Mouse (Mus musculus): ENCODE data around the gene Coro1a.
"Not testable (repeated sequence)": the region's sequence is repeated elsewhere in the genome, so short reads cannot be mapped to it uniquely, and the experiment has no call there.

Coro1a gene

GRCm38 (mm10) chr7:126707442-126708174, at the start of gene Coro1a:
Gene Coro1a, minus strand, starts transcription at chr7:126707787.
- in situ Hi-C loops (cut with MboI; ENCODE audit: low pct_unique_long_range_greater_than_20kb in 1 of 2, low sequenced_read_pairs in 2 of 2, unreplicated experiment in 1 of 2) = no loop called here

DNA sequence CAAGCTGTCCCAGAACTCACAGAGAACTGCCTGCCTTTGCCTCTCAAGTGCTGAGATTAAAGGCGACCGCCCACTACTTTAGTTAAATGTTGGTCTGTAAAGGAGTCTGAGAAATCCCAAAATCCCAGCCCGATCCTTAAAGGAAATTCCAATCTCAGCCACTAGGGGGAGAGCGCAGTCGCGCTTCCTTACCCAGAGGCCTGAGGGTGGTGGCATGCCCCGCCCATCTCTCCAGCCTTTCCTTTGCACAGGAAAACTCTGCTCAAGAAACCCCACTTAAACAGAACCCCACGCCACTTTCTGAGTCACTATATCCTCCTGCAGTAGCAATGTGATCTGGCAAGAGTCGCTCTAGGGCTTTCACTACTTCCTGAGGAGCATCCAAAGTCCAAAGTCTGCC, 47.3 kb upstream of the Coro1a start:
- in situ Hi-C loops (cut with MboI; ENCODE audit: low pct_unique_long_range_greater_than_20kb in 1 of 2, low sequenced_read_pairs in 2 of 2, unreplicated experiment in 1 of 2) = no loop called here

DNA sequence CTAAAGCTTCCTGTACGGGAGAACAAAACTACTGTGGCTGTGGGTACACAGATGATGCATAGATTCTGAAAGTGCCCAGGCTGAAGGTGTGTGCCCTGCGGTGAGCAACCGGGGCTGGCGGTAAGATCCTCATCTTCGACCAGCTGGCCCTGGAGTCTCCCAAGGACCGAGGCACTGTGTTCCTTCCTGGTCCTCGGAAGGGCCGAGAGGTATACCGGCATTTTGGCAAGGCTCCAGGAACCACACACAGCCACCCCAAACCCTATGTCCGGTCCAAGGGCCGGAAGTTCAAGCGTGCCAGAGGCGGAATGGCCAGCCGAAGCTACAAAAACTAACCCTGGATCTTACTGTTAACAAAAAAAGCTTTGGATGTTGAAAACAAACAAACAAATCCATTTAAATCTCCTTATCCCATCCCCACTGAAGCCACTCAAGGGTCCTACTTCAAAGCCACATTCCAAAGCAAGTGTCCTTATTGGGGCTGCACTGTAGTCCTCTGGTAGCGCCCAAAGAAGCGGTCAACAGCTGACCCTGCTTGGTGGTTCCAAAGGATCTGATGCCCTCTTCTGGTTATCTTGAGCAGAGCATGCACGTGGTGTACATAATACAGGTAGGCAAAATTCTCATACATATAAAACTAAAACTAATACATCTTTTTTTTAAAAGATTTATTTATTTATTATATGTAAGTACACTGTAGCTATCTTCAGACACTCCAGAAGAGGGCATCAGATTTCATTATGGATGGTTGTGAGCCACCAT, 42.2 kb upstream of the Coro1a start:
- in situ Hi-C loops (cut with MboI; ENCODE audit: low pct_unique_long_range_greater_than_20kb in 1 of 2, low sequenced_read_pairs in 2 of 2, unreplicated experiment in 1 of 2) = no loop called here

DNA sequence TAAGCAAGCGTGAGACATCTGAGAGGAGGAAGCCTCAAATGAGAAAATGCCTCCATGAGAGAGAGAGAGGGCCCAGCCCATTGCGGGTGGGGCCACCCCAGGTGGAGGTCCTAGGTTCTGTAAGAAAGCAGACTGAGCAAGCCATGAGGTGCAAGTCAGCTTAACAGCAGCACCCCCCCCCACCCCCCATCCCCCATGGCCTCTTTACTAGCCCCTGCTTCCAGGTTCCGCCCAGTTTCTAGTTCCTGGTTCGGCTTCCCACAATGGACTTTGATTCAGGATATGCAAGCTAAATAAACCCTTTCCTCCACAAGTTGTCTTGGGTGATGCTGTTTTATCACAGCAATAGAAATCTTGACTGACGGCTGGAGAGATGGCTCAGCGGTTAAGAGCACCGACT, 41.2 kb upstream of the Coro1a start:
- in situ Hi-C loops (cut with MboI; ENCODE audit: low pct_unique_long_range_greater_than_20kb in 1 of 2, low sequenced_read_pairs in 2 of 2, unreplicated experiment in 1 of 2) = no loop called here

- in situ Hi-C loops (cut with MboI; ENCODE audit: low pct_unique_long_range_greater_than_20kb in 1 of 2, low sequenced_read_pairs in 2 of 2, unreplicated experiment in 1 of 2) = no loop called here
Measured at GRCm38 (mm10) chr7:126746798-126747197, 39.2 kb upstream of the Coro1a start.

GRCm38 (mm10) chr7:126746066-126746465, 38.5 kb upstream of the Coro1a start:
- in situ Hi-C loops (cut with MboI; ENCODE audit: low pct_unique_long_range_greater_than_20kb in 1 of 2, low sequenced_read_pairs in 2 of 2, unreplicated experiment in 1 of 2) = no loop called here

DNA sequence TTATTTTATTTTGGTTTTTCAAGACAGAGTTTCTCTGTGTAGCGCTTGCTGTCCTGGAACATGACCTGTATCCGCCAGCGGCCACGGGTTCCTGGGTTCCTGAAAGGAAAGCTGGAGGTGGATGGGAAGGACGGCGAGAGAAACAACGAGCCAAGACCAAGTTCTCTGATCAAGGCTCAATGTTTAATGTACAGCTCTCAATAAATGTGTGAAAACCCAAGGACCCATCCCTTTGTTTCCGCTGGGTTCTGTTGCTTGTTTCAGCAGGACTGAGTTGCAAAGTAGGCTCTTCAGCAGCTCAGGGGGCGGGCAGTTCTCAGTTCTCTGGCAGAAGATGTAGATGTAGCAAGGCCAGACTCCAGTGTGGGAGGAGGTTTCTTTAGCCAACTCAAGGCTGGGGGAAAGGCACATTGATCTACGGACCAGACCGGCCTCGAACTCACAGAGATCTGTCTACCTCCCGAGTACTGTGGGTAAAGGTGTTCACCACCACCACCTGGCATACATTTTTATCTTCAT, 34.4 kb upstream of the Coro1a start:
- in situ Hi-C loops (cut with MboI; ENCODE audit: low pct_unique_long_range_greater_than_20kb in 1 of 2, low sequenced_read_pairs in 2 of 2, unreplicated experiment in 1 of 2) = no loop called here

- in situ Hi-C loops (cut with MboI; ENCODE audit: low pct_unique_long_range_greater_than_20kb in 1 of 2, low sequenced_read_pairs in 2 of 2, unreplicated experiment in 1 of 2) = no loop called here
Measured at GRCm38 (mm10) chr7:126741452-126741851, 33.9 kb upstream of the Coro1a start.

- in situ Hi-C loops (cut with MboI; ENCODE audit: low pct_unique_long_range_greater_than_20kb in 1 of 2, low sequenced_read_pairs in 2 of 2, unreplicated experiment in 1 of 2) = no loop called here
Measured at GRCm38 (mm10) chr7:126740977-126741376, 33.4 kb upstream of the Coro1a start.

DNA sequence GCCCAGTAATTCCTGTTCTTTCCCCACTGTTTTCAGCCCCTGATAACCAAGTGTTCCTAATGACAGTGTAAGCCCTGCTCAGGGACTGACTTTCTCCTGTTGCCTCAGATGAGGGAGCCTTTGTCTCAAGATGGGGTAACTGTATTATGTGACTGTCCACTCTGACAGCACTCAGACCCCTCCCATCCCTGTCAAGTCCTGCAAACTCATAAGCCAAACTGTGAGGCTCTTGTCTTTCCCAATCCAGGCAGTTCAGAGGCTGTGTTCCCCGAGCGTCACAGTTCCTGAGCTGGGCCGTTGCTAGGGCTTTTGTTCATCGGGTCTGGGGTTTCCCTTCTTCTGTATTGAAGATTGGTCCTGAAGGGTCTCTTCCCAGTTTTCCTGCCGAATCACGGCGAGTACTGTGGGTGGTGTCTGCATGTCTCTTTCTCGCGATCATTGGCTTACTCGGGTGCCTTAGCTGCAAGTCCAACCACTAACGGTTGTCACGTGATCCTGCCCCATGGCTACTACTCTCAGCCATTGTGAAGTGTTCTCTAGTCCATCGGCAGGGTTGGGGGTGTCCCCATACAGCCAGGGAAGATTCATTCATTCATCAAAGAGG, 32.6 kb upstream of the Coro1a start:
- in situ Hi-C loops (cut with MboI; ENCODE audit: low pct_unique_long_range_greater_than_20kb in 1 of 2, low sequenced_read_pairs in 2 of 2, unreplicated experiment in 1 of 2) = no loop called here

DNA sequence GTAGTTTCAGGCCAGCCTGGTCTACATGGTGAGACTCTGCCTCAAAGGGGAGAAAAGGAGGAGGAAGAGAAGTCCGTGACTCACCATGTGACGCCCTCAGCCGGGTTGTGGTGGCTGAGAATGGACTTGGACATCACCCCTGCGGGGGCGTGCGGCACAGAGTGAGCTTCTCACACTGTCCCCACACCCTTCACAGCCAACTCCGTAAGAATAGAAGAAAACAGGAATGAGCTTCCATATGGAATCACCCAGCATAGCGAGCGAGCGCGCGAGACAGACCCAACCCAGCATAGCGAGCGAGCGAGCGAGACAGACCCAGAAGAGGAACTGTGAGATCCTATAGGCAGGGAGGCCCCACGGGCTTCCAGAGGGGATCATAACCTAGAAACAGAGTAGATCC, 32.0 kb upstream of the Coro1a start:
- in situ Hi-C loops (cut with MboI; ENCODE audit: low pct_unique_long_range_greater_than_20kb in 1 of 2, low sequenced_read_pairs in 2 of 2, unreplicated experiment in 1 of 2) = no loop called here

- in situ Hi-C loops (cut with MboI; ENCODE audit: low pct_unique_long_range_greater_than_20kb in 1 of 2, low sequenced_read_pairs in 2 of 2, unreplicated experiment in 1 of 2) = no loop called here
Measured at GRCm38 (mm10) chr7:126736122-126736521, 28.5 kb upstream of the Coro1a start.

DNA sequence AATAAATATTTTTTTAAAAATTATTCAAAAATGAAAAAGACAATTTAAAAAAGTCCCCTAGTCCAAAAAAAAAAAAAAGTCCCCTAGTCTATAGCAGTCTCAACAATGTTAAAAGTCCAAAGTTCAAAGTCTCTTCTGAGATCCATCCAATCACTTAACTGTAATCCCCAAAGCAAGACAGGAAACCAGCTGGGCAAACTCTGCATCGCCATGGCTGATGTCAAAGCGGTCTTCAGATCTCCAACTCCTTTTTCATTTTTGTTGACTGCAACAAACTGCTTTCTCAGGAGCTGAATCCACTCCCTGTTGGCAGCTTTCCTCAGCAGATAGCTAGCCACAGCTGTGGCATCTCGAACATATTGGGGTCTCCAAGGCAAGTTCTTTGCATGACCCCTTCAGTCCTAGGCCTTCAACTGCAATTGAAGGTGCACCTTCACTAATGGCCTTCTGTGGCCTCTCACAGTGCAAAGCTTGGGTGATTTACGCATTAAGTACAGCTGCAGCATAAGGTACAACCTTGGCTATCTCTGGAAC, 22.7 kb upstream of the Coro1a start:
- in situ Hi-C loops (cut with MboI; ENCODE audit: low pct_unique_long_range_greater_than_20kb in 1 of 2, low sequenced_read_pairs in 2 of 2, unreplicated experiment in 1 of 2) = not testable (repeated sequence)

- in situ Hi-C loops (cut with MboI; ENCODE audit: low pct_unique_long_range_greater_than_20kb in 1 of 2, low sequenced_read_pairs in 2 of 2, unreplicated experiment in 1 of 2) = no loop called here
Measured at GRCm38 (mm10) chr7:126725667-126726066, 18.1 kb upstream of the Coro1a start.

GRCm38 (mm10) chr7:126725077-126725476, 17.5 kb upstream of the Coro1a start:
- in situ Hi-C loops (cut with MboI; ENCODE audit: low pct_unique_long_range_greater_than_20kb in 1 of 2, low sequenced_read_pairs in 2 of 2, unreplicated experiment in 1 of 2) = no loop called here

GRCm38 (mm10) chr7:126721635-126722034, 14.0 kb upstream of the Coro1a start:
- in situ Hi-C loops (cut with MboI; ENCODE audit: low pct_unique_long_range_greater_than_20kb in 1 of 2, low sequenced_read_pairs in 2 of 2, unreplicated experiment in 1 of 2) = no loop called here

DNA sequence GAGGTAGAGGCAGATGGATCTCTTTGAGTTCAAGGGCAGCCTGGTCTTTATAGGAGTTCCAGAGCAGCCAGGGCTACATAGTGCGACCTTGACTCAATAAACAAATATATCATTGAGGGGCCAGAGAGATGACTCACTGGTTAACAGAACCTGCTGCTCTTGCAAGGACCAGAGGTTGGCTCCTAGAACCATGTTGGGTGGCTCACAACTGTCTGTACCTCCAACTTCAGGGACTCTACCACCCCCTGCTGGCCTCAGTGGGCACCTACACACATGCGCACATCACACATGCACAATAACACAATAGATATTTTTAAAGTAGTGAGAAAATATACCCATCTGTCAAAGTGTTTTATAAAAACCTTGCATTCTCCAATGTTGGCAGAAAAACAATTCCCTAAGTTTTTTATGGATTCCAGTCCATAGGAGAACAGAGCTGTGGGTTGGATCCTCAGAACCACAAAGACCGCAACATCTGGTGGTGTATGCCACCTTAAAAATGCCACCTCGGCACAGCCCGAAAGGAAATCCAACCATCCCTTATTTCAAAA, 11.3 kb upstream of the Coro1a start:
- in situ Hi-C loops (cut with MboI; ENCODE audit: low pct_unique_long_range_greater_than_20kb in 1 of 2, low sequenced_read_pairs in 2 of 2, unreplicated experiment in 1 of 2) = no loop called here

GRCm38 (mm10) chr7:126717566-126717965, 10.0 kb upstream of the Coro1a start:
- in situ Hi-C loops (cut with MboI; ENCODE audit: low pct_unique_long_range_greater_than_20kb in 1 of 2, low sequenced_read_pairs in 2 of 2, unreplicated experiment in 1 of 2) = no loop called here

DNA sequence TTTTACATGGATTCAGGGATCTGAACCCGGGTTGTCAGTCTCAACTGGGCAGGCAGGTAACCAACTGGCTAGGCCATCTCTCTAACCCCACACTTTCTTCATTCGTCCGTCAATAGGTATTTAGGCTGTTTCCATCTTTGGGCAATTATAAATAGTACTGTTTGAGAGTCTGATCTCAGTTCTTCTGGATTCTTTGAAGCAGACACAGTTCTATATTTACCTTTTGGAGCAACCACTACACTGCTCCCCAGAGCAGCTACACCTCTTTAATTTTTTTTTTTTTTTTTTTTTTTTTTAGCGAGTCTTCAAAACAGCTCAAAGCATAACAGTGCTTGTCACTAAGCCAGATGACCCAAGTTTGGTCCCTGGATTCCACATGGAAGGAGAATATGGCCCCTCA, 8.1 kb upstream of the Coro1a start:
- in situ Hi-C loops (cut with MboI; ENCODE audit: low pct_unique_long_range_greater_than_20kb in 1 of 2, low sequenced_read_pairs in 2 of 2, unreplicated experiment in 1 of 2) = no loop called here

Data from mouse embryonic stem cell (cell line).